Mouse (Mus musculus) hindbrain, embryonic 12.5 days (tissue): ENCODE data around the gene Sfr1. TPM values are rescaled to one million over a fixed set of nuclear protein-coding genes. Genes with fewer than 3 reads are reported as not detected.

ENCODE experiments used
- ATAC-seq: fragments of 200-750 bp; cut with Nextera tagmentation; 2 replicates; pipeline ENCODE4 v1.8.0; 2017; ENCODE audit warnings: moderate TSS enrichment; ENCODE audit not compliant: low FRiP score
- H3K27ac ChIP-seq: fragments of 300-500 bp; sonication (generic); 2 replicates; pipeline ENCODE4 v1.5.1; 2016; ENCODE audit warnings: mild to moderate bottlenecking
- H3K27me3 ChIP-seq: fragments of 300-500 bp; sonication (generic); 2 replicates; pipeline ENCODE4 v1.6.1; 2016; ENCODE audit warnings: mild to moderate bottlenecking
- H3K36me3 ChIP-seq: fragments of 300-500 bp; sonication (generic); 2 replicates; pipeline ENCODE4 v1.6.1; 2016; ENCODE audit warnings: mild to moderate bottlenecking
- H3K4me1 ChIP-seq: fragments of 300-500 bp; sonication (generic); 2 replicates; pipeline ENCODE4 v1.6.1; 2016
- H3K4me2 ChIP-seq: fragments of 300-500 bp; sonication (generic); replicated peaks from 2 replicates; pipeline ENCODE4 v1.6.1; 2016; ENCODE audit warnings: mild to moderate bottlenecking
- H3K4me3 ChIP-seq: fragments of 300-500 bp; sonication (generic); 2 replicates; pipeline ENCODE4 v1.5.1; 2016; ENCODE audit warnings: mild to moderate bottlenecking
- H3K9ac ChIP-seq: fragments of 300-500 bp; sonication (generic); 2 replicates; pipeline ENCODE4 v1.6.1; 2016; ENCODE audit warnings: mild to moderate bottlenecking, moderate library complexity
- H3K9me3 ChIP-seq: fragments of 300-500 bp; sonication (generic); replicated peaks from 2 replicates; pipeline ENCODE4 v1.6.1; 2016; ENCODE audit warnings: mild to moderate bottlenecking
- WGBS: fragments of 180-500 bp; shearing (Covaris S2); methylation state at CpG from one replicate; pipeline ENCODE4 v1.1.7; 2016; 5-methylcytosine and 5-hydroxymethylcytosine counted together
- microRNA-seq: library from miRNA; unstranded; fragments of <30 nt; microRNA quantifications from one replicate; pipeline ENCODE4, GENCODE M21; 2017
- polyA plus RNA-seq: library from polyadenylated mRNA; unstranded; fragments of >200 nt; fragmentation: Nextera tagmentation; extraction: Ambion mirVana; gene quantifications from 2 replicates; pipeline ENCODE4 v1.2.1, GENCODE M21; 2016

Gene Sfr1
- polyA plus RNA-seq, 1 experiment from 2014 or later, result 249 TPM

DNA sequence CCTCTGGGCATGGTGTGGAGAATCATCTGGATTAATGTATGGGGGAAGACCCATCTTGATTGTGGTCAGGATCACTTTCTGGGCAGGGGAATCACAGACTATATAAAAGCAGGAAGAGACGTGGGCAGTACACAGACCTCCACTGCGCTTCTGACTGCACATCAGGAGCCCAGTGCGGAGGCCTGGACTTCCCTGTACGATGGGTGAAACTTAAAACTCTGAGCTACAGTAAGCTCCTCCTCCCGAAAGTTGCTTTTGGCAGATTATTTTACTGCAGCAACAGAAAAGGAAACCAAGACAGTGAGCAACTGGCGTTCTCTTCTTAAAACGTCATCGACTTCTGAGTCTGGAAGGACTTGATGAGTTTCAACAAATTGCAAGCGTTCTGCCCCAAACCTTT, 23.4 kb downstream of the Sfr1 start:
- Histone ChIP-seq H3K4me3 (no peak overlapping the region), H3K36me3 (no peaks in the 10 kb centered on the region), H3K9me3 (no peaks in the 10 kb centered on the region), H3K9ac (no peak overlapping the region), H3K4me1 (no peaks in the 10 kb centered on the region), H3K27me3 (no peaks in the 10 kb centered on the region), H3K4me2 (no peak overlapping the region), H3K27ac (no peak overlapping the region)
- 91% methylated on average over 9 of the region's 9 CpGs for WGBS
- no peak for ATAC-seq

GRCm38 (mm10) chr19:47755625-47756024, 24.1 kb downstream of the Sfr1 start:
- Histone ChIP-seq H3K36me3 (no peaks in the 10 kb centered on the region), H3K27ac (no peak overlapping the region), H3K9me3 (no peaks in the 10 kb centered on the region), H3K4me2 (no peak overlapping the region), H3K4me3 (no peak overlapping the region), H3K4me1 (no peaks in the 10 kb centered on the region), H3K9ac (no peak overlapping the region), H3K27me3 (no peaks in the 10 kb centered on the region)
- 76% methylated on average over 19 of the region's 19 CpGs for WGBS
- no peak for ATAC-seq

DNA sequence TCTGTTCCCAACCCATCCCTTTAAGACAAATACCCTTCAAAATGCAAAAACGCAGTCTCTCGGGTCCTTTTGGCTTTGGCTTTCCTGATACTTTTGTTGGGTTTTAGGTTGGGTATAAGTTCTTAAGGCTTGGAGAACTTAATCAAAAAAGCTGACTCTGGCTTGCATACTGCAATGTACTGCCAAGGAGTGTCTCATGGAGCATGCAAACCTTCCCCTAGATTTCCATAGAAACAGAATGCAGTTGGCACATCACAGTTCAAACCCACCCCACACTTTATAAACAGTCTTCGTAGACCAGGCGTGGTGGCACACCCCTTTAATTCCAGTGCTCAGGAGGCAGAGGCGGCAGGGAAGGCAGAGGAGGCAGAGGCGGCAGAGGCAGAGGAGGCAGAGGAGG, 46.4 kb downstream of the Sfr1 start:
- H3K36me3 ChIP-seq, result no peaks in the 10 kb centered on the region
- no peaks in the 10 kb centered on the region for H3K4me1 ChIP-seq
- no peak for ATAC-seq
- H3K4me3 ChIP-seq, result no peak overlapping the region
- no peaks in the 10 kb centered on the region for H3K27me3 ChIP-seq
- H3K27ac ChIP-seq, result no peak overlapping the region
- WGBS, result 78% methylated on average over 6 of the region's 6 CpGs
- no peak overlapping the region for H3K4me2 ChIP-seq
- H3K9ac ChIP-seq, result no peak overlapping the region
- H3K9me3 ChIP-seq, result no peaks in the 10 kb centered on the region

- Histone ChIP-seq H3K27me3 (no peaks in the 10 kb centered on the region), H3K9me3 (no peaks in the 10 kb centered on the region), H3K4me3 (no peak overlapping the region), H3K36me3 (no peaks in the 10 kb centered on the region), H3K4me2 (no peak overlapping the region), H3K4me1 (no peaks in the 10 kb centered on the region), H3K27ac (no peak overlapping the region), H3K9ac (no peak overlapping the region)
- WGBS, result 85% methylated on average over 7 of the region's 7 CpGs
- no peak for ATAC-seq
Measured at GRCm38 (mm10) chr19:47780145-47780544, 48.7 kb downstream of the Sfr1 start.

DNA sequence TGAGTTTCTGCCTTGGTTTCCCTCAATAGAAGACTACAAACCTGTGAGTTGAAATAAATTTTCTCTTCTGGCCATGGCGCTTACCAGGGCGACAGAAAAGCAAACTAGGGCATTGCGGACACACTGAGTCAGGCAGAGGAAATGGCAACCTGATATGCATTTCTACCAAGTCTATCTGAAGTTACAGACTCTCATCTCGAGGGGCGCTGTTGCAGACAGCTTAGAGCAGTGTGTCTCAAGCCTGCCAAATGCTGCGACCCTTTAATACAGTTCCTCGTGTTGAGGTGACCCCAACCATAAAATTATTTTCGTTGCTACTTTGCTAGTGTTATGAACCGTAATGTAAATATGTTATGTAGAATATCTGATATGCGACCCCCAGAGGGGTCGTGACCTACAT, 49.5 kb downstream of the Sfr1 start:
- no peak for ATAC-seq
- Histone ChIP-seq H3K36me3 (no peaks in the 10 kb centered on the region), H3K4me2 (no peak overlapping the region), H3K9ac (no peak overlapping the region), H3K4me1 (no peaks in the 10 kb centered on the region), H3K4me3 (no peak overlapping the region), H3K27me3 (no peaks in the 10 kb centered on the region), H3K9me3 (no peaks in the 10 kb centered on the region), H3K27ac (no peak overlapping the region)
- WGBS, result 73% methylated on average over 11 of the region's 11 CpGs

- Histone ChIP-seq H3K9me3 (no peaks in the 10 kb centered on the region), H3K4me3 (no peak overlapping the region), H3K36me3 (no peaks in the 10 kb centered on the region), H3K27me3 (no peaks in the 10 kb centered on the region), H3K4me2 (no peak overlapping the region), H3K9ac (no peak overlapping the region), H3K27ac (no peak overlapping the region), H3K4me1 (no peaks in the 10 kb centered on the region)
- WGBS, result 95% methylated on average over 6 of the region's 6 CpGs
- no peak for ATAC-seq
Measured at GRCm38 (mm10) chr19:47783898-47784297, 52.4 kb downstream of the Sfr1 start.

Small RNAs within 50 kb of the gene (microRNA-seq; reads per million reads assigned to microRNA genes)
- gene Mir8090, result not detected

Other genes starting within 250 kb of the Sfr1 start
- 42.1 and 44.2 TPM in 2 replicates for gene Stn1, start 194.2 kb upstream of the Sfr1 start, polyA plus RNA-seq
- 9.1 and 10.7 TPM in 2 replicates for gene Slk, start 152.0 kb upstream of the Sfr1 start, polyA plus RNA-seq
- gene Col17a1, start 39.6 kb upstream of the Sfr1 start, polyA plus RNA-seq, result 0.66 and 1.2 TPM in 2 replicates
- 102 and 106 TPM in 2 replicates for gene Gsto1, start 123.3 kb downstream of the Sfr1 start, polyA plus RNA-seq
- 0.96 and 1.3 TPM in 2 replicates for gene Gsto2, start 133.9 kb downstream of the Sfr1 start, polyA plus RNA-seq
- 1.7 and 3.2 TPM in 2 replicates for gene Cfap43, start 187.6 kb downstream of the Sfr1 start, polyA plus RNA-seq
- 16.1 and 16.6 TPM in 2 replicates for gene Itprip, start 187.6 kb downstream of the Sfr1 start, polyA plus RNA-seq
- gene Cfap58, start 206.0 kb downstream of the Sfr1 start, polyA plus RNA-seq, result 0.30 and 0.72 TPM in 2 replicates